Mouse (Mus musculus) intestine, postnatal 0 days (tissue): ENCODE data around the gene Ska3. TPM values are rescaled to one million over a fixed set of nuclear protein-coding genes. Genes with fewer than 3 reads are reported as not detected.

Source experiments
- ATAC-seq: fragments of 200-750 bp; cut with Nextera tagmentation; 2 replicates; pipeline ENCODE4 v1.8.0; 2017; ENCODE audit warnings: mild to moderate bottlenecking, moderate TSS enrichment, moderate library complexity
- H3K27ac ChIP-seq: fragments of 300-500 bp; sonication (generic); 2 replicates; pipeline ENCODE4 v1.5.1; 2014; ENCODE audit warnings: mild to moderate bottlenecking, low read depth, low read length, moderate library complexity
- H3K27me3 ChIP-seq: fragments of 300-500 bp; sonication (generic); replicated peaks from 2 replicates; pipeline ENCODE4 v1.6.1; 2014; ENCODE audit warnings: low read length, mixed read lengths; ENCODE audit not compliant: control insufficient read depth, insufficient read depth
- H3K36me3 ChIP-seq: fragments of 300-500 bp; sonication (generic); 2 replicates; pipeline ENCODE4 v1.6.1; 2014; ENCODE audit warnings: mild to moderate bottlenecking, moderate library complexity; ENCODE audit not compliant: control insufficient read depth, insufficient read depth
- H3K4me1 ChIP-seq: fragments of 300-500 bp; sonication (generic); replicated peaks from 2 replicates; pipeline ENCODE4 v1.6.1; 2014; ENCODE audit warnings: antibody characterized with exemption, low read length, mixed read lengths; ENCODE audit not compliant: control insufficient read depth, insufficient read depth
- H3K4me2 ChIP-seq: fragments of 300-500 bp; sonication (generic); replicated peaks from 2 replicates; pipeline ENCODE4 v1.6.1; 2014; ENCODE audit warnings: low read depth, mild to moderate bottlenecking, moderate library complexity
- H3K4me3 ChIP-seq: fragments of 300-500 bp; sonication (generic); 2 replicates; pipeline ENCODE4 v1.5.1; 2014; ENCODE audit warnings: low read depth, low read length
- H3K9ac ChIP-seq: fragments of 300-500 bp; sonication (generic); 2 replicates; pipeline ENCODE4 v1.6.1; 2014; ENCODE audit warnings: mild to moderate bottlenecking, low read depth, low read length
- H3K9me3 ChIP-seq: fragments of 300-500 bp; sonication (generic); 2 replicates; pipeline ENCODE4 v1.6.1; 2016; ENCODE audit warnings: mixed run types; ENCODE audit not compliant: control insufficient read depth
- CTCF ChIP-seq: sonication (generic); IDR thresholded peaks from 2 replicates; pipeline ENCODE4 v1.5.1; 2016; ENCODE audit warnings: low read depth, mild to moderate bottlenecking, control low read depth, antibody characterized with exemption, moderate library complexity
- WGBS: fragments of 180-500 bp; shearing (Covaris S2); extraction: QIAGEN DNeasy Blood & Tissue Kit; methylation state at CpG from one replicate; pipeline ENCODE4 v1.1.7; 2014; 5-methylcytosine and 5-hydroxymethylcytosine counted together
- polyA plus RNA-seq: library from polyadenylated mRNA; unstranded; fragments of >200 nt; fragmentation: Nextera tagmentation; extraction: Ambion mirVana; gene quantifications from 2 replicates; pipeline ENCODE4 v1.2.1, GENCODE M21; 2015

Gene Ska3
- polyA plus RNA-seq, 1 experiment from 2014 or later: 5.8 TPM

- Histone ChIP-seq H3K27ac (no peak overlapping the region), H3K9ac (no peak overlapping the region), H3K4me3 (no peak overlapping the region), H3K4me2 (no peak overlapping the region), H3K9me3 (no peaks in the 10 kb centered on the region), H3K4me1 (no peaks in the 10 kb centered on the region), H3K27me3 (no peaks in the 10 kb centered on the region), H3K36me3 (peaks cover 51% of the 10 kb centered on the region)
- TF ChIP-seq CTCF: no peak
- no peak for ATAC-seq
- WGBS: 87% methylated on average over 4 of the region's 4 CpGs
Observed at GRCm38 (mm10) chr14:57803731-57804130, 22.3 kb downstream of the Ska3 start.

GRCm38 (mm10) chr14:57797991-57798931 lies 27.7 kb downstream of the Ska3 start, which contains the start of gene Sap18:
Sap18 (plus strand) TSS chr14:57798180.
- no peaks in the 10 kb centered on the region for H3K9me3 ChIP-seq
- H3K4me3 ChIP-seq: peak within 1 kb of the TSS; percentile 60
- no peaks in the 10 kb centered on the region for H3K27me3 ChIP-seq
- H3K27ac ChIP-seq: peak within 1 kb of the TSS; percentile 71
- WGBS: under 1% methylated on average over 90 of the region's 99 CpGs
- peaks cover 14% of the 10 kb centered on the region for H3K36me3 ChIP-seq
- ATAC-seq: peak; percentile 98
- peak within 1 kb of the TSS; percentile 85 for H3K4me2 ChIP-seq
- 0 out of 2 replicates have a peak, but pooled peaks have one; percentile 4 for TF ChIP-seq CTCF
- H3K9ac ChIP-seq: peak within 1 kb of the TSS; percentile 64
- H3K4me1 ChIP-seq: no peaks in the 10 kb centered on the region

- Histone ChIP-seq H3K27ac (no peak overlapping the region), H3K4me3 (peak overlapping the region; percentile 60), H3K27me3 (no peaks in the 10 kb centered on the region), H3K9ac (no peak overlapping the region), H3K36me3 (peaks cover 8% of the 10 kb centered on the region), H3K4me2 (peak overlapping the region; percentile 85), H3K9me3 (no peaks in the 10 kb centered on the region), H3K4me1 (no peaks in the 10 kb centered on the region)
- ATAC-seq: peak; percentile 16; the same call in 1 of the 2 replicates
- TF ChIP-seq CTCF: peak; percentile 37; the same call in 1 of the 2 replicates
- 14% methylated on average over 7 of the region's 7 CpGs for WGBS
Observed at GRCm38 (mm10) chr14:57797551-57797950, 28.4 kb downstream of the Ska3 start.

- H3K27me3 ChIP-seq: no peaks in the 10 kb centered on the region
- no peak for TF ChIP-seq CTCF
- no peak overlapping the region for H3K4me3 ChIP-seq
- no peak overlapping the region for H3K9ac ChIP-seq
- H3K36me3 ChIP-seq: no peaks in the 10 kb centered on the region
- H3K4me2 ChIP-seq: no peak overlapping the region
- H3K4me1 ChIP-seq: 0 out of 2 replicates have a peak, but pooled peaks cover 3% of the 10 kb centered on the region
- ATAC-seq: no peak
- 70% methylated on average over 4 of the region's 4 CpGs for WGBS
- H3K27ac ChIP-seq: no peak overlapping the region
- no peaks in the 10 kb centered on the region for H3K9me3 ChIP-seq
Observed at GRCm38 (mm10) chr14:57791171-57791570, 34.8 kb downstream of the Ska3 start.

DNA sequence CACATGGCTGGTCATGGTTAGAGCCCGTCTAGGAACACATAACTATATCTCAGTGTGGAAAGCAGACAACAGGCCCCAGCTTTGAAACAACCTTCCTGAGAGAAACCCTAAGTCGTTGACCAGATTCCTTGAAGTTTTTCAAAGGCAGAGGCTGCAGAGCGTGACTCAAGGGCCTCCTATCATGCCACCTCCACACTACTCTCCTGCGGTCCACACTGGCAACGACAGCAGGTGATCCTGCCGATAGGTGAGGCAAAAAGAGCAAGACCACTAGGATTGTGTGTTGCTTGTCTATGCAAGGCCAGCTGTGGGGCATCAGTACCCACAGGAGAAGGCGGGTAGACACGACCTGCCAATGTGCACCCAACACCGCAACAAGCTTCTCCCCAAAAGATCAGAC lies 36.2 kb downstream of the Ska3 start:
- H3K27ac ChIP-seq: no peak overlapping the region
- H3K4me3 ChIP-seq: no peak overlapping the region
- no peak for TF ChIP-seq CTCF
- no peaks in the 10 kb centered on the region for H3K36me3 ChIP-seq
- no peaks in the 10 kb centered on the region for H3K9me3 ChIP-seq
- H3K4me2 ChIP-seq: no peak overlapping the region
- H3K4me1 ChIP-seq: 0 out of 2 replicates have a peak, but pooled peaks cover 3% of the 10 kb centered on the region
- ATAC-seq: no peak
- 90% methylated on average over 9 of the region's 9 CpGs for WGBS
- H3K27me3 ChIP-seq: no peaks in the 10 kb centered on the region
- no peak overlapping the region for H3K9ac ChIP-seq

- no peak for TF ChIP-seq CTCF
Observed at GRCm38 (mm10) chr14:57789311-57789710, 36.7 kb downstream of the Ska3 start.

More at GRCm38 (mm10) chr14:57789311-57789710, 36.7 kb downstream of the Ska3 start:
- H3K9me3 ChIP-seq: no peaks in the 10 kb centered on the region
- no peak overlapping the region for H3K4me2 ChIP-seq
- 0 out of 2 replicates have a peak, but pooled peaks cover 3% of the 10 kb centered on the region for H3K4me1 ChIP-seq
- no peak for ATAC-seq
- 71% methylated on average over 2 of the region's 2 CpGs for WGBS
- no peak overlapping the region for H3K4me3 ChIP-seq
- H3K9ac ChIP-seq: no peak overlapping the region
- no peak overlapping the region for H3K27ac ChIP-seq
- no peaks in the 10 kb centered on the region for H3K36me3 ChIP-seq
- no peaks in the 10 kb centered on the region for H3K27me3 ChIP-seq
